Mouse (Mus musculus) midbrain, postnatal 0 days (tissue): Measurements from ENCODE around the gene Cerk. TPM values are rescaled to one million over a fixed set of nuclear protein-coding genes. Genes with fewer than 3 reads are reported as not detected.

Experiments
- ATAC-seq: fragments of 200-750 bp; cut with Nextera tagmentation; 2 replicates; pipeline ENCODE4 v1.8.0; 2017; ENCODE audit warnings: moderate number of reproducible peaks, mild to moderate bottlenecking, moderate TSS enrichment, moderate library complexity; ENCODE audit not compliant: low FRiP score
- DNase-seq: peaks from one replicate; pipeline ENCODE4 v3.0.0-alpha.2; 2015; ENCODE audit warnings: low spot score
- H3K27ac ChIP-seq: fragments of 300-500 bp; sonication (generic); 2 replicates; pipeline ENCODE4 v1.5.1; 2014; ENCODE audit warnings: low read depth, mild to moderate bottlenecking, low read length, mixed read lengths
- H3K27me3 ChIP-seq: fragments of 300-500 bp; sonication (generic); 2 replicates; pipeline ENCODE4 v1.6.1; 2014; ENCODE audit warnings: low read length, control low read depth, mixed read lengths; ENCODE audit not compliant: insufficient read depth
- H3K36me3 ChIP-seq: fragments of 300-500 bp; sonication (generic); 2 replicates; pipeline ENCODE4 v1.6.1; 2014; ENCODE audit warnings: low read length, control low read depth, mixed read lengths; ENCODE audit not compliant: insufficient read depth
- H3K4me1 ChIP-seq: fragments of 300-500 bp; sonication (generic); 2 replicates; pipeline ENCODE4 v1.6.1; 2014; ENCODE audit warnings: mild to moderate bottlenecking, control low read depth, antibody characterized with exemption, low read length, mixed read lengths; ENCODE audit not compliant: insufficient read depth
- H3K4me2 ChIP-seq: fragments of 300-500 bp; sonication (generic); 2 replicates; pipeline ENCODE4 v1.6.1; 2014; ENCODE audit warnings: low read depth, mild to moderate bottlenecking, low read length, mixed read lengths; ENCODE audit not compliant: poor library complexity, severe bottlenecking
- H3K4me3 ChIP-seq: fragments of 300-500 bp; sonication (generic); 2 replicates; pipeline ENCODE4 v1.5.1; 2014; ENCODE audit warnings: low read depth, mild to moderate bottlenecking, low read length, moderate library complexity
- H3K9ac ChIP-seq: fragments of 300-500 bp; sonication (generic); replicated peaks from 2 replicates; pipeline ENCODE4 v1.6.1; 2014; ENCODE audit warnings: mild to moderate bottlenecking, low read length, moderate library complexity, mixed read lengths; ENCODE audit not compliant: poor library complexity, severe bottlenecking
- H3K9me3 ChIP-seq: fragments of 300-500 bp; sonication (generic); 2 replicates; pipeline ENCODE4 v1.6.1; 2016; ENCODE audit warnings: low read length, control low read depth
- CTCF ChIP-seq: IDR thresholded peaks from 2 replicates; pipeline ENCODE4 v1.5.1; 2016; ENCODE audit warnings: antibody characterized with exemption, mild to moderate bottlenecking
- WGBS: fragments of 180-500 bp; shearing (Covaris S2); extraction: QIAGEN DNeasy Blood & Tissue Kit; methylation state at CpG from one replicate; pipeline ENCODE4 v1.1.7; 2014; 5-methylcytosine and 5-hydroxymethylcytosine counted together
- polyA plus RNA-seq: library from polyadenylated mRNA; unstranded; fragments of >200 nt; fragmentation: Nextera tagmentation; extraction: Ambion mirVana; gene quantifications from 2 replicates; pipeline ENCODE4 v1.2.1, GENCODE M21; 2015
- total RNA-seq: library from RNA; depleted of rRNA; stranded (reverse); fragments of >200 nt; gene quantifications from 2 replicates; pipeline ENCODE4 v1.2.3, GENCODE M21; 2014; rRNA removed

Cerk gene
- 35.8 and 37.0 TPM in 2 replicates for total RNA-seq
- polyA plus RNA-seq, result 21.6 and 21.9 TPM in 2 replicates

GRCm38 (mm10) chr15:86185689-86186569, at the start of gene Cerk:
Cerk (minus strand) TSS chr15:86186141.
- H3K36me3 ChIP-seq, result no peaks in the 10 kb centered on the region
- H3K27ac ChIP-seq, result peak within 1 kb of the TSS; percentile 94
- peak within 1 kb of the TSS; percentile 84 for H3K4me2 ChIP-seq
- WGBS, result 3% methylated on average over 39 of the region's 43 CpGs
- no peaks in the 10 kb centered on the region for H3K9me3 ChIP-seq
- ATAC-seq (peak; percentile 70), DNase-seq (peak; percentile 54)
- H3K9ac ChIP-seq, result peak within 1 kb of the TSS; percentile 96
- peak within 1 kb of the TSS; percentile 98 for H3K4me3 ChIP-seq
- H3K4me1 ChIP-seq, result peaks cover 26% of the 10 kb centered on the region; the same call in 1 of the 2 replicates
- H3K27me3 ChIP-seq, result no peaks in the 10 kb centered on the region
- peak; percentile 58 for TF ChIP-seq CTCF

GRCm38 (mm10) chr15:86234517-86235441, 48.8 kb upstream of the Cerk start:
- DNase-seq, result peak; percentile 28
- TF ChIP-seq CTCF, result no peak
- peaks cover 18% of the 10 kb centered on the region; the same call in 1 of the 2 replicates for H3K36me3 ChIP-seq
- no peak for ATAC-seq
- no peak overlapping the region for H3K9ac ChIP-seq
- WGBS, result 86% methylated on average over 22 of the region's 22 CpGs
- no peak overlapping the region for H3K4me2 ChIP-seq
- no peaks in the 10 kb centered on the region for H3K9me3 ChIP-seq
- H3K4me3 ChIP-seq, result no peak overlapping the region
- no peaks in the 10 kb centered on the region for H3K27me3 ChIP-seq
- H3K27ac ChIP-seq, result no peak overlapping the region
- no peaks in the 10 kb centered on the region for H3K4me1 ChIP-seq

- H3K27me3 ChIP-seq, result no peaks in the 10 kb centered on the region
- TF ChIP-seq CTCF, result no peak
- H3K27ac ChIP-seq, result no peak overlapping the region
- no peak overlapping the region for H3K9ac ChIP-seq
- ATAC-seq, result no peak
- no peak for DNase-seq
- H3K4me3 ChIP-seq, result no peak overlapping the region
- no peak overlapping the region for H3K4me2 ChIP-seq
- H3K4me1 ChIP-seq, result no peaks in the 10 kb centered on the region
- no peaks in the 10 kb centered on the region for H3K9me3 ChIP-seq
- peaks cover 17% of the 10 kb centered on the region; the same call in 1 of the 2 replicates for H3K36me3 ChIP-seq
- WGBS, result 93% methylated on average over 5 of the region's 5 CpGs
These were observed 48.1 kb upstream of the Cerk start for GRCm38 (mm10) chr15:86234001-86234400.

- Histone ChIP-seq H3K9ac (no peak overlapping the region), H3K4me2 (no peak overlapping the region), H3K36me3 (peaks cover 16% of the 10 kb centered on the region; the same call in 1 of the 2 replicates), H3K4me3 (no peak overlapping the region), H3K27ac (no peak overlapping the region), H3K27me3 (no peaks in the 10 kb centered on the region), H3K4me1 (no peaks in the 10 kb centered on the region), H3K9me3 (no peaks in the 10 kb centered on the region)
- DNase-seq, result peak; percentile 77
- TF ChIP-seq CTCF, result no peak
- ATAC-seq, result no peak
- WGBS, result 59% methylated on average over 7 of the region's 7 CpGs
These were observed 46.0 kb upstream of the Cerk start for GRCm38 (mm10) chr15:86231831-86232512.

GRCm38 (mm10) chr15:86231170-86231569, 45.2 kb upstream of the Cerk start:
- WGBS, result 100% methylated on average over 1 of the region's 1 CpGs
- Histone ChIP-seq H3K4me1 (no peaks in the 10 kb centered on the region), H3K4me3 (no peak overlapping the region), H3K27me3 (no peaks in the 10 kb centered on the region), H3K9ac (no peak overlapping the region), H3K36me3 (peaks cover 10% of the 10 kb centered on the region; the same call in 1 of the 2 replicates), H3K27ac (no peak overlapping the region), H3K4me2 (no peak overlapping the region), H3K9me3 (no peaks in the 10 kb centered on the region)
- DNase-seq (no peak), ATAC-seq (no peak)
- TF ChIP-seq CTCF, result no peak
